Mouse (Mus musculus): ENCODE results near the gene Awat1. TPM values are rescaled to one million over a fixed set of nuclear protein-coding genes. Genes with fewer than 3 reads are reported as not detected.
A peak's percentile ranks its signal among the peaks of the same experiment; 100 is the strongest.

Gene Awat1
- polyA plus RNA-seq (2015; fragmentation: Nextera tagmentation; extraction: Ambion mirVana), result not detected in 2 replicates

GRCm38 (mm10) chrX:100571951-100572350 is at the start of gene Awat1:
TSS of gene Awat1 (plus strand) at chrX:100572251.
- Histone ChIP-seq H3K4me2 (no peak within 1 kb of the TSS), H3K9me3 (no peaks in the 10 kb centered on the region), H3K9ac (no peak within 1 kb of the TSS), H3K4me3 (no peak within 1 kb of the TSS), H3K4me1 (no peaks in the 10 kb centered on the region), H3K36me3 (no peaks in the 10 kb centered on the region), H3K27me3 (no peaks in the 10 kb centered on the region), H3K27ac (no peak within 1 kb of the TSS)
- ATAC-seq (ENCODE audit: insufficient number of reproducible peaks, low FRiP score, low TSS enrichment, low read depth), result no peak
- 82% methylated on average over 1 of the region's 1 CpGs for WGBS

GRCm38 (mm10) chrX:100524471-100524870 is 47.6 kb upstream of the Awat1 start, which contains the start of gene Dgat2l6:
TSS of gene Dgat2l6 (plus strand) at chrX:100524838.
- H3K4me1 ChIP-seq, result no peaks in the 10 kb centered on the region
- no peak within 1 kb of the TSS for H3K4me2 ChIP-seq
- WGBS, result 86% methylated on average over 4 of the region's 4 CpGs
- no peak for ATAC-seq (ENCODE audit: insufficient number of reproducible peaks, low FRiP score, low TSS enrichment, low read depth)
- no peaks in the 10 kb centered on the region for H3K36me3 ChIP-seq
- no peak within 1 kb of the TSS for H3K4me3 ChIP-seq
- H3K9ac ChIP-seq, result no peak within 1 kb of the TSS
- no peak within 1 kb of the TSS for H3K27ac ChIP-seq
- no peaks in the 10 kb centered on the region for H3K9me3 ChIP-seq
- peaks cover 8% of the 10 kb centered on the region; the same call in 1 of the 2 replicates for H3K27me3 ChIP-seq

DNA sequence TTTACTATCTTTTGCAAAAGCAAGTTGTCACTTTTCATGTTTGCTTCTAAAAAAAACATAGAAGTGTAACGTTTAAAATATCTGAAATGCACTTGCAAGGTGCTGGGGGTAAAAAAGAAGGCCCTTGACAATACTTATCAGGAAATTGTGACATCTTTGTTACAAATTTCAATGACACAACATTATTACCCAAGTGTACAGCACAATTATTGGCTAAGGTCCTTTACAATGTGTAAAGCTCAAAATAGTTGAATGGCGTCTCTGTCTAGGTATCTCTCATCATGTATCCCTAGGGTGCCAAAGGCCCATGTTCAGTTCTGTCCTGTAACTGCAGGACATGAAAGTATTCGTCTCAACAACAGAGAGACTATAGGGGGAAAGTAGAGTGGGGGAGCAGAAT is 16.0 kb upstream of the Awat1 start:
- Histone ChIP-seq H3K36me3 (no peaks in the 10 kb centered on the region), H3K4me3 (no peak overlapping the region), H3K27ac (no peak overlapping the region), H3K9ac (no peak overlapping the region), H3K27me3 (0 out of 2 replicates have a peak, but pooled peaks cover 4% of the 10 kb centered on the region), H3K4me2 (no peak overlapping the region), H3K9me3 (no peaks in the 10 kb centered on the region), H3K4me1 (no peaks in the 10 kb centered on the region)
- WGBS, result 74% methylated on average over 3 of the region's 3 CpGs
- no peak for ATAC-seq (ENCODE audit: insufficient number of reproducible peaks, low FRiP score, low TSS enrichment, low read depth)

DNA sequence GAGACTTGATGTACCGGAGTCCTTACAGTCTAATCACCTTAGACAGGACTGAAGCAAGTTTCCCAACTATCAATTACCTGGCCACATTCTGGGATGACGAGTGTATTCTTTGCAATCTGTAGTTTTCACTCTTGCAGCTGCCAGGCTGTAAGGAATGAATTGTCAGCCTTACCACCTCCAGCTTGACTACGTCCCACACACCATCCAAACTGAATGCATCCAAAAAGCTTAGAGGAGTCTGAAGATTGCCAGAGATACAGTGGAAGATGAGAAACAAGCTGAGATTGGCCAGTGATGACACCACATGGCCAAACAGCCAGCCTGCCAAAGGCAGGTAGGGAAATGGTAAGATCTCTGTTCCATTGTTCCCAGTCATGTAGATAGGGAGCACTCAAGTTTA is 6.4 kb upstream of the Awat1 start:
- H3K27me3 ChIP-seq, result no peaks in the 10 kb centered on the region
- H3K9ac ChIP-seq, result no peak overlapping the region
- no peak overlapping the region for H3K4me2 ChIP-seq
- H3K4me1 ChIP-seq, result no peaks in the 10 kb centered on the region
- H3K4me3 ChIP-seq, result no peak overlapping the region
- H3K36me3 ChIP-seq, result no peaks in the 10 kb centered on the region
- no peak for ATAC-seq (ENCODE audit: insufficient number of reproducible peaks, low FRiP score, low TSS enrichment, low read depth)
- WGBS, result 85% methylated on average over 3 of the region's 3 CpGs
- H3K9me3 ChIP-seq, result no peaks in the 10 kb centered on the region
- no peak overlapping the region for H3K27ac ChIP-seq

DNA sequence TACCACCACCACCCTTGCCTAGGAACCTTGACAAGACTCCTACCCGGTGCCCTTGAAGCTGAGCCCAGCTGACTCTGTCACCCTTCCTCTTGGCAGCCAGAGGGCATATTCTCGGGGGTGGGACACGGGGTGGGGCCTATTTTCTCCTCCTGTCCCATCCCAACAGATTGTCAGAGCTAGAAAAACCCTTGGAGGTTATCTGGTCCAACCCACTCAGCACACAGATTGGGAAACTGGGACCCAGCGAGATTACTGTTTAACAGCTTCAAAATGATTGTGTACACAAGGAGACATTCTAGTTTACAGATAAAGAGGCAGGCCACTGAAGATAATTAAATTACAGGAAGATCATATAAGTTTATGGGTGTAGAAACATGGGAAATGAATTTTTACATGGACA is 22.7 kb downstream of the Awat1 start, which contains the start of gene P2ry4:
P2ry4 (minus strand) TSS at position 79 of the 400 bp plus-strand sequence.
- no peak within 1 kb of the TSS for H3K9ac ChIP-seq
- no peak within 1 kb of the TSS for H3K4me3 ChIP-seq
- peaks cover 16% of the 10 kb centered on the region for H3K27me3 ChIP-seq
- H3K4me1 ChIP-seq, result no peaks in the 10 kb centered on the region
- no peaks in the 10 kb centered on the region for H3K36me3 ChIP-seq
- H3K9me3 ChIP-seq, result no peaks in the 10 kb centered on the region
- no peak within 1 kb of the TSS for H3K4me2 ChIP-seq
- 68% methylated on average over 4 of the region's 4 CpGs for WGBS
- H3K27ac ChIP-seq, result no peak within 1 kb of the TSS
- no peak for ATAC-seq (ENCODE audit: insufficient number of reproducible peaks, low FRiP score, low TSS enrichment, low read depth)

GRCm38 (mm10) chrX:100597439-100597838 is 25.4 kb downstream of the Awat1 start:
- Histone ChIP-seq H3K36me3 (no peaks in the 10 kb centered on the region), H3K4me2 (no peak overlapping the region), H3K9me3 (no peaks in the 10 kb centered on the region), H3K27ac (no peak overlapping the region), H3K27me3 (peaks cover 18% of the 10 kb centered on the region), H3K4me1 (no peaks in the 10 kb centered on the region), H3K9ac (no peak overlapping the region), H3K4me3 (no peak overlapping the region)
- ATAC-seq (ENCODE audit: insufficient number of reproducible peaks, low FRiP score, low TSS enrichment, low read depth), result no peak
- WGBS, result 19% methylated on average over 5 of the region's 5 CpGs

DNA sequence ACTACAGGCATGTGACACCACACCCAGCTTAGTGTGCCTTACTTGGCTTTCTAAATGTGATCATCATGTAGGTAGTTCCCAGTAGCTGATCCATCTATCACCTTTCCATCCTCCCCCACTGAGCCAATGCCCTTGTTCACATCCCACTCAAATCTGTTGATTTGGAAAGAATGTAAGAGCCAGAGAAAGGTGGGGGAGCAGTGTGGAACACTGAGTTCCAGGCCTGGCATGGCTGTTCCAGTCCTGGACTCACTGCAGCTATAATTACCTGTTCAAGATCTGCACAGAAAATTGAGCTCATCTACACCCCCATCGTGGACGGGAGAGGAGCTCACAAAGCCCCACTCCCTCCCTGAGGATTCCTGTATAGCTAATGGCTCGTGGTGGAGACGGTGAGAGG is 27.7 kb downstream of the Awat1 start:
- no peak overlapping the region for H3K4me3 ChIP-seq
- H3K4me1 ChIP-seq, result no peaks in the 10 kb centered on the region
- H3K27ac ChIP-seq, result no peak overlapping the region
- no peaks in the 10 kb centered on the region for H3K9me3 ChIP-seq
- no peak overlapping the region for H3K9ac ChIP-seq
- ATAC-seq (ENCODE audit: insufficient number of reproducible peaks, low FRiP score, low TSS enrichment, low read depth), result no peak
- 60% methylated on average over 4 of the region's 4 CpGs for WGBS
- H3K4me2 ChIP-seq, result no peak overlapping the region
- peaks cover 9% of the 10 kb centered on the region; the same call in 1 of the 2 replicates for H3K27me3 ChIP-seq
- no peaks in the 10 kb centered on the region for H3K36me3 ChIP-seq

DNA sequence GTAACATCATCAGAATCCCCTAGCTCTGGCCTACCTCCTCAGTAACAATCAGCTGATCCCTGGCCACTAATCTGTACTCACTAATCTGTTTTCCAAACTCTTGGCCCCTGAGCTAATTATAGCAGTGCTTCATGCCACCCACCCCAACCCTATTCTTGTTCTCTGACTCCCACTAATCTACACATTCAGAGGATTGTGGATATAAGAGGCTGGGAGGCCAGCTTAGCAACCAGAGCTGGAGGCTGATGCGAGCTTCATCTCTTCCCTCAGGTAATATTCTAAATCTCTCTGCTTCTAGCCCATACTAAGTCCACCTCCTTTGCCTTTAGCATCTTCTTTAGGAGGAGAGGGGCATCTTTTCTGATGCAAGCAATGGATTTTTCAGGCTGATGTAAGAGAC is 33.3 kb downstream of the Awat1 start, which contains the start of gene Arr3:
Arr3 (plus strand) TSS at position 184 of the 400 bp plus-strand sequence.
- Histone ChIP-seq H3K4me1 (no peaks in the 10 kb centered on the region), H3K9ac (no peak within 1 kb of the TSS), H3K36me3 (no peaks in the 10 kb centered on the region), H3K27ac (no peak within 1 kb of the TSS), H3K4me3 (no peak within 1 kb of the TSS), H3K4me2 (no peak within 1 kb of the TSS), H3K9me3 (no peaks in the 10 kb centered on the region), H3K27me3 (0 out of 2 replicates have a peak, but pooled peaks cover 4% of the 10 kb centered on the region)
- WGBS, result 76% methylated on average over 1 of the region's 1 CpGs
- ATAC-seq (ENCODE audit: insufficient number of reproducible peaks, low FRiP score, low TSS enrichment, low read depth), result no peak

DNA sequence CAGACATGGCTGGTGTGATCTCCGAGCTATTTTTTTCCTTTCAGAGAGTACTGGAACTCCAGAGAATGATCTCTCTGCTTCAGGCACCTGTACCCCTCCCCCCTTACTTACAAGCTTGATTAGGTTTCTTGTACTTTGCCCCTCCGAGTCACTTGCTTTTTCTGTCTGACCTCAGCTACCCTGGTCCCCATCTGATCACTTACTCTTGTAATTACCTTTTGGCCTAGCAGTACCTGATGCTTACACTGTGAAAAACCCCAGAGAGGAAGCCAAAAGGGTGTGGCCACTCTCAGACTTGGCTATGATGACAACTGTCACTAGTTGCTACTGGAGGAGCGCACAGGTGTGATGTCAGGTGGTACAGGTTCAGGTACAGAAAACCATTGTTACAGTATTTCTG is 46.4 kb downstream of the Awat1 start:
- H3K27me3 ChIP-seq, result peaks cover 11% of the 10 kb centered on the region; the same call in 1 of the 2 replicates
- H3K36me3 ChIP-seq, result peaks cover 7% of the 10 kb centered on the region; the same call in 1 of the 2 replicates
- no peak overlapping the region for H3K27ac ChIP-seq
- H3K9ac ChIP-seq, result no peak overlapping the region
- no peak overlapping the region for H3K4me3 ChIP-seq
- WGBS, result 53% methylated on average over 3 of the region's 3 CpGs
- H3K9me3 ChIP-seq, result no peaks in the 10 kb centered on the region
- no peaks in the 10 kb centered on the region for H3K4me1 ChIP-seq
- H3K4me2 ChIP-seq, result no peak overlapping the region
- no peak for ATAC-seq (ENCODE audit: insufficient number of reproducible peaks, low FRiP score, low TSS enrichment, low read depth)

GRCm38 (mm10) chrX:100621366-100621765 is 49.3 kb downstream of the Awat1 start:
- H3K27me3 ChIP-seq, result peaks cover 18% of the 10 kb centered on the region; the same call in 1 of the 2 replicates
- no peak overlapping the region for H3K4me2 ChIP-seq
- no peak overlapping the region for H3K27ac ChIP-seq
- no peak for ATAC-seq (ENCODE audit: insufficient number of reproducible peaks, low FRiP score, low TSS enrichment, low read depth)
- H3K4me1 ChIP-seq, result no peaks in the 10 kb centered on the region
- no peak overlapping the region for H3K9ac ChIP-seq
- no peaks in the 10 kb centered on the region for H3K9me3 ChIP-seq
- peaks cover 7% of the 10 kb centered on the region; the same call in 1 of the 2 replicates for H3K36me3 ChIP-seq
- no peak overlapping the region for H3K4me3 ChIP-seq
- 66% methylated on average over 2 of the region's 2 CpGs for WGBS

DNA sequence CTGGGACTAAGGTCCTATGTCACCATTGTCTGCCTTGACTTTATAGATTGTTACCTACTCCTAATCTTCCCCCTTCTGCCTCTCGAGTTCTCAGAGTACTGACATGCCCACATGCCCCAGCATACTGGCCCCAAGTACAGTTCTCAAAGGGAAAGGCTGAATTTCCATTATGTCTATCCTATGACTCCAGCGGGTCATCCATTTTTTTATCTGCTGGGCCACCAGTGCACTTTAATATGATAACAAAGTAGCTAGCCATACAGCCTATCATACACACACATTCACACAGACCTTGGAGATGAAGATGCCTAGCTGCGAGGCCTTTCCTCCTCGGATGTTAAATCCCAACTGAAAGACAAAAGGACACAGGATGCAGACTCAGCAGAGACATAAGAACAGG is 52.2 kb downstream of the Awat1 start:
- Histone ChIP-seq H3K36me3 (peaks cover 7% of the 10 kb centered on the region; the same call in 1 of the 2 replicates), H3K4me3 (no peak overlapping the region), H3K9me3 (no peaks in the 10 kb centered on the region), H3K27ac (no peak overlapping the region), H3K4me2 (no peak overlapping the region), H3K4me1 (no peaks in the 10 kb centered on the region), H3K27me3 (peaks cover 8% of the 10 kb centered on the region; the same call in 1 of the 2 replicates), H3K9ac (no peak overlapping the region)
- ATAC-seq (ENCODE audit: insufficient number of reproducible peaks, low FRiP score, low TSS enrichment, low read depth), result no peak
- 93% methylated on average over 4 of the region's 4 CpGs for WGBS

DNA sequence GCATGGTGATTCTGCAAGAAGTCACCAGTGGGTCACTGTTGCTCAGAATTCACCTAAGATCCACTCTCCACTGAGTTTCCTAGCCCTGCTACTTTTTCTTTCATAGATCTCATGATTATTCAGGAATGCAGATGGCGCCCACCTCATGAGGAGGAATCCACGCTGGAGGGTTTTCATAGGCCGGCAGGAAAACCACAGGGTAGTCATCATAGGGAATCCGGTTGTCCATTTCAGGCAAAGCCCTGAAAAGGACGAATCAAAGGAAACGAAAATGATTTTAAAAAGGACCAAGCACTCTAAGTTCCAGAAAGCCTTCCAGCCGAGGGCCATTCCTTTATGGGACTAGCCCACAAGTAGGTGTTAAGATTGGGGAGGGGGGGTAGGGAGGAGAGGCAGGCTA is 53.1 kb downstream of the Awat1 start:
- H3K4me2 ChIP-seq, result peak overlapping the region; percentile 44
- H3K27ac ChIP-seq, result no peak overlapping the region
- peaks cover 8% of the 10 kb centered on the region; the same call in 1 of the 2 replicates for H3K27me3 ChIP-seq
- no peaks in the 10 kb centered on the region for H3K4me1 ChIP-seq
- ATAC-seq (ENCODE audit: insufficient number of reproducible peaks, low FRiP score, low TSS enrichment, low read depth), result no peak
- no peaks in the 10 kb centered on the region for H3K9me3 ChIP-seq
- peak overlapping the region; percentile 56 for H3K4me3 ChIP-seq
- H3K36me3 ChIP-seq, result peaks cover 7% of the 10 kb centered on the region; the same call in 1 of the 2 replicates
- no peak overlapping the region for H3K9ac ChIP-seq
- 32% methylated on average over 7 of the region's 7 CpGs for WGBS

DNA sequence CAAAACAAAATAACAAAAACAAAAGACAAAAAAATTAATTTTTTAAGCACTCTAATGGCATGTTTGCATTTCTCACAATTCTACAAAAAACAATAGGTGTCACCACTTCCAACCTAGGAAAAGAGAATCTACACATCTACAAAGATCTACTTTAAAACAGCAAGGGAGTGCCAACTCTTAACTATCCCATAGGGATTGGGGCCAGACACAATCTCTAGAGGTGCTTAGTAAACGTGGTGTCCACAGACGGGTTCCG is 53.4 kb downstream of the Awat1 start, which contains the start of gene Kif4:
Kif4 (plus strand) TSS at position 192 of the 256 bp plus-strand sequence.
- peaks cover 8% of the 10 kb centered on the region; the same call in 1 of the 2 replicates for H3K27me3 ChIP-seq

More for the DNA sequence above, 53.4 kb downstream of the Awat1 start, which contains the start of gene Kif4:
- Histone ChIP-seq H3K4me1 (no peaks in the 10 kb centered on the region), H3K4me3 (peak within 1 kb of the TSS; percentile 56), H3K4me2 (peak within 1 kb of the TSS; percentile 69), H3K36me3 (peaks cover 7% of the 10 kb centered on the region; the same call in 1 of the 2 replicates), H3K27ac (peak within 1 kb of the TSS; percentile 69), H3K9me3 (no peaks in the 10 kb centered on the region), H3K9ac (peak within 1 kb of the TSS; percentile 50)
- peak; percentile 49; the same call in 1 of the 2 replicates for ATAC-seq (ENCODE audit: insufficient number of reproducible peaks, low FRiP score, low TSS enrichment, low read depth)
- 16% methylated on average over 3 of the region's 3 CpGs for WGBS

Measured in limb, embryonic 15.5 days (tissue).